Mouse (Mus musculus) urinary bladder, adult 2 months (tissue): ENCODE results near the gene Ssr2. TPM values are rescaled to one million over a fixed set of nuclear protein-coding genes. Genes with fewer than 3 reads are reported as not detected.

ENCODE experiments used
- DNase-seq: peaks from one replicate; pipeline ENCODE4 v3.0.0; 2022; ENCODE audit warnings: low spot score
- polyA plus RNA-seq: library from polyadenylated mRNA; depleted of rRNA; stranded (reverse); fragments of >200 nt; gene quantifications from 2 replicates; pipeline ENCODE4 v1.2.3, GENCODE M21; 2012; rRNA removed

Ssr2 gene
- polyA plus RNA-seq, 1 experiment, result 150 TPM

DNA sequence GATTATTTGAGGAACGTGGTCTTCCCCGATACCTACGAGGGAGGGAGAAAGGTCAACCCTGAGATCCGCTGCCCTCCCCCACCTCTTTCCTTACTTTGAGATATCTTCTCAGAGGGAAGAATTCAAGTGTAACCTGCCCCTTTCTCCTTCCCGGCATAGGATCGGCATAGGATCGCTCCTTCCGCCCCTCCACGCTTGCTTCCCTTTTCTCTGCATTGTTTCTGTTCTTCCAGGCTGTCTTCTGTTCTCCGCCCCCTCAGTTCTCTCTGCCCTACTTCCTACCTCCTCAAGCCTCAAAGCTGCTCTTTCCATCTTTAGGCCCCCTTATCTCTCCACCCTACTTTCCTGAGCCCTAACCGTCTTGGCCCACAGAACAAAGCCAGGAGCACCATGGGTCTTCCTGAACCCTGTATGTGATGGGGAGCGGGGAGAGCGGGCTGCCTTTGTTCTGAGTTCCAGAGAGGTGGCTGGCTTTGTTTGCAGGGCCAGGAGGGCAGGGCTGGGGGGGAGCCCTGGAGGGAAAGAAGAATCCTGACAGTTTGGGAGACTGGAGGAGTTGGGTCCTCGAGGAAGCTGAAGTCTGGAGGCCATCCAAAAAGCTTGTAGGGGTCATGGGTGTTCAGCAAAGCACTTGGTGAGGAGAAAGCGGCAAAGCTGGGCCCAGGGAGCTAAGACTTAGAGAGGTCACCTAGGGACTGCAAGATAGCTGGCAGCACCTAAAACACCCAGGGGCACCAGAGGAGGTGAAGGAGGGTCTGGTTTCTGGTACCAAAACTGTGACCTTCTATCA lies 47.9 kb downstream of the Ssr2 start:
- DNase-seq, result no peak

- no peak for DNase-seq
These were observed 48.6 kb downstream of the Ssr2 start for GRCm38 (mm10) chr3:88624324-88624723.

GRCm38 (mm10) chr3:88624951-88625350 lies 49.3 kb downstream of the Ssr2 start:
- DNase-seq, result no peak

DNA sequence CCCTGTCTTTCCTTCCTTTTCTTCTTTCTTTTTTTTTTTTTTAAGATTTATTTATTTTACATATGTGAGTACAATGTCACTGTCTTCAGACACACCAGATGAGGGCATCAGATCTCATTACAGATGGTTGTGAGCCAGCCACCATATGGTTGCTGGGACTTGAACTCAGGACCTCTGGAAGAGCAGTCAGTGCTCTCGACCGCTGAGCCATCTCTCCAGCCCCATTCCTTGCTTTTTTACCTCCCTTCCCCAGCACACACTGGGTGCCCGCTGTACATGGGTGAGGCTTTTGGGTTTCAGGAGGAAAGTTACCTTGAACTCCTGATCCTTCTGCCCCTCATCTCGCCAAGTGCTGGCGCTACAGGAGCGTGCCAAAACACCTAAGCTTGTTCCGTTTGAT lies 49.9 kb downstream of the Ssr2 start:
- no peak for DNase-seq

DNA sequence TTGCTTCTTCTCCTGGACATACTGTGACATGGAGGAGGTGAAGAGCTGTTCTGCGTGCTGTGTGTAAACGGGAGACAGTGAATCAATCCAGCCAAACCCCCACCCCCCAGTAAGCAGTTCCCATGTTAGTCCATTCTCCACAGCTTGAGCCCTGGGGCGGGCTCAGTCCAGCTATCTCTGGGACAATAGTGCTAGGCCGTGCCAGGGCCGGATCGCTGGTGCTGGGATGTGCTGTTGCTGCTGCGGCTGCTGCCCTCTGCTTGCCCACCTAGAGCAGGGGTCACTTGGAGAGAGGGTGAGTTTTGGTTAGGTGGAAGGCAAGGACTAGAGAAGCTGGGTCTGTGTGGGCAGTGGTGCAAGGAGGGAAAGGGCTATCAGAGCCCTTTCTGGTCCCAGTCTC lies 50.6 kb downstream of the Ssr2 start:
- no peak for DNase-seq

DNA sequence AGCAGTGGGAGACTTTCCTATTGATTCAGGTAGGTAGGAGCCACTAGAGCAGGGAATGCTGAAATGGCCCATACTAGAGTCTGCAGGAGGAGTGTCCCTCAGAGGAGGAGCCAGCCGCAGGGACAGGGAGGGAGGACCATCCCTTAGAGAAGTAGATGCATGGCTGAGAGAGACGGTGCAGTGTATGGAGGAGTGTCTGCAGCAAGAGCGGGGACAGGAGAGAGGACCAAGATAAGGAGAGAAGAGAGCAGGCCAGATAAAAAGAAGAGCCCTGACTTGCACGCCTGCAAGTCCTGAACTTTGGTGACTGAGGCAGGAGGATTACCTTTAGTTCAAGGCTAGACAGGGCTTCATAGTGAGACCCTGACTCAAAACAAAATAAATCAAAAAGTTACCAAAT lies 51.4 kb downstream of the Ssr2 start:
- no peak for DNase-seq

GRCm38 (mm10) chr3:88627535-88627934 lies 51.9 kb downstream of the Ssr2 start:
- DNase-seq, result no peak

GRCm38 (mm10) chr3:88628766-88629165 lies 53.1 kb downstream of the Ssr2 start:
- no peak for DNase-seq

GRCm38 (mm10) chr3:88629244-88629643 lies 53.6 kb downstream of the Ssr2 start:
- no peak for DNase-seq

DNA sequence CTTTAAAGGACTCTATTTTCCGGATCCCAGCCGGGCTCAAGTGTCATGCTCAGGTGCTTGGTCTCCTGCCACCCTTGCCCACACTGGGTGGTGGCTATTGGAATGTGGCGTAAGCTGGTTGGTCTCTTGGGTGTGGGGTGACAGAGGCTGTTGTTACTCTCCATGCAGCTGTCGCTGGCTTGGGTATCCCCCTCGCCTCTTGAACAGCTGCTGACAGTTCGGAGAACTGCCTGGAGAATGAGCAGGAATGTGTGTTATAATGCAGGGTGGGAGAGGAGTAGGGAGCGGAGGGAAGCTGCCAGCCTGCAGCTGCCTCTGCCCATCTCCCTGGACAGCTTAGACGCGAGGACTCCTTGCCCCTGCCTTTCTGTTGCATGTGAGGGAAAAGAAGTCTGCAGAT lies 54.3 kb downstream of the Ssr2 start:
- DNase-seq, result no peak

DNA sequence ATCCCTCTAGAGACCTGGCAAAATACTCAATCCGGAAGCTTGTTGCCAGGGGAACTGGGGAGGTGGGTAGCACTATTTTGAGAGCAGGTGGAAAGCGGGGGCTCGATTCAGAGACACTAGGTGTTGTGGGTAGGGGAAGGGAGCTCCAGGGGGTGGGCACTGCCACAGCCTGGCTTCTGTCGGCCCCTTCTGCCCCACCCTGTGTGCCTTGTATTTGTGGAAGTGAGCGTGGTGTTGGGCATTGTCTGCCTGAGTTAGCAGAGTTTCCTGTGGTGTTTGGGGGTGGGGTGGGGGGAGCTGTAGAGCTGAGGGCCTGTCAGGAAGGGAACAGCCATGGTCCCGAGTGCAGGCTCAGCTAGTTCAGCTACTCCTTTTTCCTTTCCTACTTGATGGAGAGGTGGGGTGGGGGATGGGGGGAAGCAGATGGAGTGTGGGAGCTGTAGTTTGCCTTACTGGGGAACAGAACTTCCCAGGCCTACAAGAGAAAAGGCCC lies 55.2 kb downstream of the Ssr2 start:
- DNase-seq, result no peak

GRCm38 (mm10) chr3:88631921-88632587 lies 56.4 kb downstream of the Ssr2 start:
- no peak for DNase-seq

DNA sequence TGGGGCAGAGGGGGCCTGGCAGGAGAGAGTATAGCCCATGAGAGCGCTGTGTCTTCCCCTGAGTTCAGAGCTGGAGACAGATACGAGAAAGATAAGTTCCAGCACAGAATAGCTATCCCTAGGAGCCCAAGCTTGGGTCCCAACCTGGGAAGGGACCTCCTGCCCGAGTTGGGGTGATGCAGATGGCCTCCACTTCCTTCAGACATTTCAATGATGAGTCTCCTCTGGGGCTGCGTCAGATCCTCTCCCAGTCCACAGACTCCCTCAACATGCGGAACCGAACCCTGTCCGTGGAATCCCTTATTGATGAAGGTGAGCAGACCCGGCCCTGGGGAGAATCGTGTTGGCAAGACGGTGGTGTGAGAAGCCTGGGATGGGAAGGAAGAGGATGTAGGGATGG lies 57.4 kb downstream of the Ssr2 start:
- DNase-seq, result no peak

- no peak for DNase-seq
These were observed 60.0 kb downstream of the Ssr2 start for GRCm38 (mm10) chr3:88635506-88636275.

DNA sequence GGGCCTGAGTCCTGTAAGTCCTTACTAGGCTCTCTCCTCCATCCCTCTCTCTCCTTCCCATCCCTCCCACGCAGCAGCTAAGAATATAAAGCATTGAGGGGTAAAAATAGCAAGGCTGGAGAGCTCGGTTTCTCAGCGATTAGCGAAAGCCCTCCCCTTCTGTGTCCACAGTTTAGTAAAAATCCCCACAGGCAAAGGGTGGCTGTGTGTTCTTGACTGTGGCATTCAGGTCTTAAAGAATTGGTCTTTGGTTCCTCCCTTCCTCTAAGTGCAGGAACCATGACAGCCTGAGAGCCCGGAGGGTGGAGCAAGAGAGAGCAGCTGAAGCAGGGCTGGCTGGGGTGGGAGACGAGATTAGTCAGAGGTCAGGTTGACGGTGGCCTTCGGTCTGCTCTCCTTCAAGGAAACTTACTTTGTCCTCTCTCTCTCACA lies 60.9 kb downstream of the Ssr2 start:
- DNase-seq, result no peak

DNA sequence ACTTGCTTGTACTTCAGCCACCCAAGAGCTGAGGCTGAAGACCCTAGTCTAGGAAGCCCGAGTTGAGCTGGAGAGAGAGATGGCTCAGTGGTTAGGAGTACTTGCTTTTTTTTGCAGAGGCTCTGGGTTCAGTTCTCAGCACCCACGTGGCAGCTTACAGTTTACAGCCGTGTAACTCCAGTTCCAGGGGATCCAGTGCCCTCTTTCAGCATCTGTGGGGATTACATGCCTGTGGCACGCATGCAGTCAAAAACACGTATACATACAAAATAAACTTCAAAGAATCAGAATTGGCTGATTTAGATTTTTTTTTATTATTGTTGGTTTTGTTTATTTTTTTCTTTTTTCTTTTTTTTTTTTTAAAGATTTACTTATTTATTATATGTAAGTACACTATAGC lies 61.5 kb downstream of the Ssr2 start:
- no peak for DNase-seq

Other genes with a start within 250 kb of the Ssr2 start
- gene Tmem79, start 239.7 kb upstream of the Ssr2 start, polyA plus RNA-seq, result 31.3 and 38.1 TPM in 2 replicates
- gene Smg5, start 239.6 kb upstream of the Ssr2 start, polyA plus RNA-seq, result 56.7 and 58.4 TPM in 2 replicates
- 47.1 and 70.4 TPM in 2 replicates for gene Paqr6, start 211.3 kb upstream of the Ssr2 start, polyA plus RNA-seq
- gene Bglap3, start 203.1 kb upstream of the Ssr2 start, polyA plus RNA-seq, result 1.9 and 2.7 TPM in 2 replicates
- gene Bglap2, start 197.2 kb upstream of the Ssr2 start, polyA plus RNA-seq, result 21.5 and 24.7 TPM in 2 replicates
- 0.27 and 0.89 TPM in 2 replicates for gene Bglap, start 191.4 kb upstream of the Ssr2 start, polyA plus RNA-seq
- 25.4 and 27.2 TPM in 2 replicates for gene Pmf1, start 165.5 kb upstream of the Ssr2 start, polyA plus RNA-seq
- gene Slc25a44, start 150.7 kb upstream of the Ssr2 start, polyA plus RNA-seq, result 18.7 and 19.8 TPM in 2 replicates
- gene Sema4a, start 114.7 kb upstream of the Ssr2 start, polyA plus RNA-seq, result 63.2 and 63.3 TPM in 2 replicates
- gene Lmna, start 65.9 kb upstream of the Ssr2 start, polyA plus RNA-seq, result 171 and 182 TPM in 2 replicates
- gene Mex3a, start 43.5 kb upstream of the Ssr2 start, polyA plus RNA-seq, result 1.7 and 1.8 TPM in 2 replicates
- gene Rab25, start 27.6 kb upstream of the Ssr2 start, polyA plus RNA-seq, result 135 and 174 TPM in 2 replicates
- 124 and 134 TPM in 2 replicates for gene Lamtor2, start 22.8 kb upstream of the Ssr2 start, polyA plus RNA-seq
- gene Ubqln4, start 22.1 kb upstream of the Ssr2 start, polyA plus RNA-seq, result 36.9 and 38.6 TPM in 2 replicates
- gene Arhgef2, start 30.1 kb downstream of the Ssr2 start, polyA plus RNA-seq, result 47.7 and 57.3 TPM in 2 replicates
- not detected in 2 replicates for gene Rxfp4, start 77.3 kb downstream of the Ssr2 start, polyA plus RNA-seq
- 76.3 and 121 TPM in 2 replicates for gene Khdc4, start 109.9 kb downstream of the Ssr2 start, polyA plus RNA-seq
- 81.4 and 89.3 TPM in 2 replicates for gene Rit1, start 141.0 kb downstream of the Ssr2 start, polyA plus RNA-seq
- gene Syt11, start 199.3 kb downstream of the Ssr2 start, polyA plus RNA-seq, result 9.7 and 11.3 TPM in 2 replicates